Mouse (Mus musculus) MEL (cell line): ENCODE data around the gene Sowaha.

Experiments
- CTCF ChIP-seq, 3 experiments: IDR thresholded peaks in 2 of 3; conservative IDR thresholded peaks in 1 of 3; 2 replicates each; pipeline ENCODE4 v1.5.1; 2011 to 2012; ENCODE audit warnings: low read length in 3 of 3, low read depth in 2 of 3, mild to moderate bottlenecking in 2 of 3, improper control_type of control experiment in 1 of 3, inconsistent platforms in 1 of 3, mixed read lengths in 1 of 3, moderate library complexity in 1 of 3; ENCODE audit not compliant: control insufficient read depth in 1 of 3, insufficient read depth in 1 of 3, poor library complexity in 1 of 3, severe bottlenecking in 1 of 3
- EP300 ChIP-seq, 2 experiments: IDR thresholded peaks; 2 replicates each; pipeline ENCODE4 v1.6.1; 2011; ENCODE audit warnings: improper control_type of control experiment in 2 of 2, low read length in 2 of 2, low read depth in 1 of 2, mild to moderate bottlenecking in 1 of 2
- HCFC1 ChIP-seq: IDR thresholded peaks from 2 replicates; pipeline ENCODE4 v1.6.1; 2012; ENCODE audit warnings: low read depth, mild to moderate bottlenecking, inconsistent platforms, low read length, improper control_type of control experiment, moderate library complexity
- JUND ChIP-seq: IDR thresholded peaks from 2 replicates; pipeline ENCODE4 v1.6.1; 2011; ENCODE audit warnings: low read depth, mild to moderate bottlenecking, improper control_type of control experiment, low read length
- KAT2A ChIP-seq: conservative IDR thresholded peaks from 2 replicates; pipeline ENCODE4 v1.6.1; 2012; ENCODE audit warnings: low read depth, low read length, improper control_type of control experiment, inconsistent platforms
- MAFK ChIP-seq: IDR thresholded peaks from 2 replicates; pipeline ENCODE4 v1.6.1; 2011; ENCODE audit warnings: low read depth, mild to moderate bottlenecking, low read length, improper control_type of control experiment, borderline replicate concordance
- MYC ChIP-seq: IDR thresholded peaks from 2 replicates; pipeline ENCODE4 v1.6.1; 2011; ENCODE audit warnings: low read depth, mild to moderate bottlenecking, low read length, improper control_type of control experiment, moderate library complexity
- POLR2A ChIP-seq, 2 experiments: IDR thresholded peaks; 2 replicates each; pipeline ENCODE4 v1.6.1; 2011 to 2012; ENCODE audit warnings: low read length in 2 of 2, mild to moderate bottlenecking in 2 of 2, control low read depth in 1 of 2, improper control_type of control experiment in 1 of 2, low read depth in 1 of 2, moderate library complexity in 1 of 2; ENCODE audit not compliant: control insufficient read depth in 1 of 2, insufficient read depth in 1 of 2, poor library complexity in 1 of 2
- RAD21 ChIP-seq: IDR thresholded peaks from 2 replicates; pipeline ENCODE4 v1.6.1; 2011; ENCODE audit warnings: mild to moderate bottlenecking, low read depth, low read length, improper control_type of control experiment
- RCOR1 ChIP-seq: IDR thresholded peaks from 2 replicates; pipeline ENCODE4 v1.6.1; 2012; ENCODE audit warnings: low read depth, mild to moderate bottlenecking, inconsistent platforms, low read length, improper control_type of control experiment
- SMC3 ChIP-seq: IDR thresholded peaks from 2 replicates; pipeline ENCODE4 v1.6.1; 2011; ENCODE audit warnings: low read depth, low read length, improper control_type of control experiment
- TAL1 ChIP-seq: IDR thresholded peaks from 2 replicates; pipeline ENCODE4 v1.6.1; 2012; ENCODE audit warnings: mild to moderate bottlenecking, inconsistent platforms, low read length, moderate library complexity, mixed read lengths
- TCF12 ChIP-seq: IDR thresholded peaks from 2 replicates; pipeline ENCODE4 v1.6.1; 2014; ENCODE audit warnings: low read depth, mild to moderate bottlenecking, inconsistent platforms, low read length, improper control_type of control experiment, moderate library complexity
- ZC3H11A ChIP-seq: IDR thresholded peaks from 2 replicates; pipeline ENCODE4 v1.6.1; 2012; ENCODE audit warnings: low read depth, mild to moderate bottlenecking, inconsistent platforms, low read length, improper control_type of control experiment

GRCm38 (mm10) chr11:53451361-53451760, 28.7 kb downstream of the Sowaha start:
- TF ChIP-seq CTCF (IDR thresholded peaks at IDR 0.05 in 2 of 3, conservative IDR thresholded peaks at IDR 0.05 in 1 of 3; ENCODE audit: control insufficient read depth in 1 of 3, insufficient read depth in 1 of 3, low read depth in 2 of 3, low read length in 3 of 3, poor library complexity in 1 of 3, severe bottlenecking in 1 of 3) (no peak), POLR2A (IDR thresholded peaks at IDR 0.05; ENCODE audit: control insufficient read depth in 1 of 2, insufficient read depth in 1 of 2, low read depth in 1 of 2, low read length in 2 of 2, poor library complexity in 1 of 2) (no peak), RCOR1 (no peak), MAFK (no peak), EP300 (IDR thresholded peaks at IDR 0.05; ENCODE audit: low read depth in 1 of 2, low read length in 2 of 2) (no peak), TCF12 (no peak), SMC3 (no peak), KAT2A (no peak), JUND (no peak), MYC (no peak), TAL1 (no peak), RAD21 (no peak), ZC3H11A (no peak), HCFC1 (no peak)
